Mouse (Mus musculus) spleen, adult 2 months (tissue): ENCODE measurements around the gene Trpm4.

Experiments used
- CTCF ChIP-seq: fragments of 200-500 bp; IDR thresholded peaks from 2 replicates; pipeline ENCODE4 v1.5.1; 2011; ENCODE audit warnings: mild to moderate bottlenecking, inconsistent platforms; ENCODE audit not compliant: insufficient read depth, insufficient read length, insufficient replicate concordance; ENCODE audit errors: extremely low read depth
- POLR2A ChIP-seq: fragments of 200-500 bp; IDR thresholded peaks from 2 replicates; pipeline ENCODE4 v1.6.1; 2011; ENCODE audit warnings: low read depth, low read length, inconsistent platforms

- TF ChIP-seq CTCF (no peak), POLR2A (no peak)
Observed at GRCm38 (mm10) chr7:45335056-45335455, 1.5 kb upstream of the Trpm4 start, which contains the start of gene Hrc.
